Mouse (Mus musculus) gonadal fat pad, adult 2 months (tissue): Measurements from ENCODE around the gene Colgalt1. TPM values are rescaled to one million over a fixed set of nuclear protein-coding genes. Genes with fewer than 3 reads are reported as not detected.

ENCODE experiments used
- DNase-seq: peaks from one replicate; pipeline ENCODE4 v3.0.0-alpha.2; 2012; ENCODE audit warnings: low read depth
- polyA plus RNA-seq: library from polyadenylated mRNA; depleted of rRNA; stranded (reverse); fragments of >200 nt; gene quantifications from 2 replicates; pipeline ENCODE4 v1.2.3, GENCODE M21; 2012

Colgalt1 gene
- polyA plus RNA-seq, 1 experiment, result 155 TPM

DNA sequence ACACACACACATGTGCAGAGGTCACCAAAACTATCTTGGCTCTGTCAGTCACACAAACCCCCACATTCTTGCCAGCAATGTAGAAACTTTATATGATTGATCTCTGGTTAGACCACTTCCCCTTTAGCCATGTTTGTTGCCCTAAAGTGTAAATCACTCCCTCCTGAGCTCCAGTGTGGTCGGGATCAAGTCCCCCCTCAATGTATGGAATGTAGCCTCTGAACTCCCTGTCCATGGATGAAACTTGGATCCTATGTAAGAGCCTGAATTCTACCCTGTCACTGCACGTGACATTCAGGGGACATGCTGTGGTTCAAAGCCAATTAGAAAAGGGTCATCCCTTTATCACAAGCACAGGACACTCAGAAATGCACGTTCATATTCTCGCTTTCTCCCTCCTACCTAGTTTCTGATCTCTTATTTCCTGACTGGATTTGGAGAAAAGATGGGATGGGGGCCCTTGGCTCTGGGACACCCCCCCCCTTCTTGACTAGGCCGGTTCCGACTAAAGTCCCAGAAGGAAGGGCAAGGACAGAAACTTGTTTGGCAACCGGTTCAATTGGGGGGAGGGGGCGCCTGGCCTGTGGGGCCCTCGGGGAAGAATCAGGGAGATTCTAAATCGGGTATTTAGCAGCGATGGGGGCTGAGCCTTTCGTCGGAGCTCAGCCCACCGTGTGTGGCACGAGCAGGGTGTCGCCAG is 17.7 kb downstream of the Colgalt1 start:
- no peak for DNase-seq

DNA sequence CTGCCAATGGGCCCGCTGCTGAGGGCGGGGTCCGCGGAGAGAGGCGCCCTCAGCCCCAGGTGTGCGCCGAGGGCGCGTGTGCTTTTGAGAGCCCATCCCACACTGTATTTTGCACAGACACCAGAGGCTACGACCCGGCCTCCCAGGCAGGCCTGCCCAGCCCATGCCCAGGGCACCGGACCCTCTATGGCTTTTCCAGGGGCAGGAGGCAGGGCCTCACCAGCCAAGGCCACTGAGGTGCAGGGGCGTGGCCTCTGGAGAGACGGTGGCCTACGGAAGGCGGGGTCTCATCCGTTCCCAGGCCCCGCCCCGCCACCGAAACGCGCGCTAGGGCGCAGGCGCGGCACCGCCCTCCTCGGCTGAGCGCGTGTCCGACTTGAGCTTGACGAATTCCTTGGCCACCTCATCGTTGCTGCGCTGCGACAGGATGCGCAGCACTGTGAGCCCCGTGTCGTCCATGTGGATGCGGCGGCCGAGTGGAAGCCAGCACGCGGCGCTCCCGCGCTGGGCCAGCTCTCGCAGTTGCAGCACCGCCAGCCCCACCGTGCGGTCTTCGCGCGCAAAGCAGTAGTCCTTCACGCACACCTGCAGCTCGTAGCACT is 18.4 kb downstream of the Colgalt1 start:
- DNase-seq, result no peak

DNA sequence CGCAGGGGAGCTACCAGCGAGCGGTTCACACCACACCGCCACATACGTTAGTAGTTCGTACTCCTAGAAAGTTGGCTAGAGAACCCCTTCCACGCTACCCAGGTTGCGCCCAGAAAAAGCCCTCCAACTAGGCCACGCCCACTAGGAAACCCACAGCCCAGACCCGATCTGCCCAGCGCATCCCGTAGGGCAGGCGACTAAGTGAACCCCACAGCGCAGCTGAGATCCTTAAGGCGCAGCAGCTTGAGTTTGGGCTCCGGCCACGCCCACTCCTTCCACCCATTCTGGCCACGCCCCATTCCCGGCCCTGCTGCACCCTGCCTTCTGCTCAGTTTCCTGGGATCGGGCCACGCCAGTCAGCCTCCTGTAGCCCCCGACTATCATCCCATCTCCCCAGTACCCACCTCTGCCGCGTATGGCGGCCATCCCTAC is 19.0 kb downstream of the Colgalt1 start:
- DNase-seq, result no peak

DNA sequence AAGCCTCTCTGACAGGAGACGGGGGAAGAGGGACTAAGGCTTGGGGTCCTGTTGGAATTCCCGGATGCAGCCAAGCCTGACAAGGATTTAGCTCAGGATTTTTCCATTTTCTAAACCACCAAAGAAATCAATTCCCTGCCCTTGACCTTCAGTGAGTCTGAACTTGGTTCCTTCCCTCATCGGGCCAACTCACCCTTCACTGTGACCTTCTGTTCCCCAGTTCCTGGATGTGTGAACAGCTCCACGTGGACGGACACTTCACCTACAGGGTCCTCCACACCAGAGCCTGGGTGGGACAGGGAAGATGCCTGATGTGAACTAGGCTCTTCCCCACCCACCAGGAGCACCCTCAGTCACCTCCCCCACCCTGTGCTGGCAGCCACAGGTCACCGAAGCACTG is 20.0 kb downstream of the Colgalt1 start:
- DNase-seq, result no peak

DNA sequence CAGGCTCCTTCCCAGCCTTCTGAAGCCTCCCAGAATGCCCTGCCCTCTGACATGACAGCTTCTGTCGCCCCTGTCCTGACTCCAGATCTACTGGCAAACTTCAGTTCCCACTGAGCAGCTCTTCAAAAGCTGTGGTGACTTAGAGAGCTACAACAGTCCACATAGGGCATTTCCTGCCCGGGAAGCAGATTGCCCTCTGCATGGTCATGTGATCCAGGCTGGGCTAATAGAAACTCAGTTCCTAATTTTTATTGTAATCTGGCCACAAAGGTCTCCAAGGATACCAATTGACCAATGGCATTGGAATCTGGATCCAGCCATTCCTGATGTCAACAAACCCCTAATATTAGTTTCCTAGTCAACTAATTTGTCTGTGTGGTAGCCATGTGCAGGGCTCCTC is 21.1 kb downstream of the Colgalt1 start:
- no peak for DNase-seq

DNA sequence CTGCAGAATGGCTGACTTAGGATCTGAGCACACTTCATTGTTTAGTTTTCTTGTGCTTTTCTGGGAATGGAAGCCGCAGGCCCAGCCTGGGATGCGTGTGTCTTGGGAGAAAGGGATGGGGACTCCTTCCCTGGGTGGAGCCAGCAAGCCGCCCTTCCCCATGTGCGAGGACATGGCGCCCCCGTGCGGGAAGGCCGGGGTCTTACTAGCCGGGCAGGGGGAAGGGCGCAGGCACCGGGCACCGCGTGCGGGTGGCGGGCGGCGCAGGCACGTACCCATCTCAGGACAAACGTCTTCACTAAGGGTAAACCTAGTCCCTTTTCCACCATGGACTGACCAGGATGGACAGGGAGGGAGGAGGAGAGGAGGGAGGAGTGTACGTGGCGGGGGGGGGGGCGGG is 22.4 kb downstream of the Colgalt1 start:
- DNase-seq, result no peak

DNA sequence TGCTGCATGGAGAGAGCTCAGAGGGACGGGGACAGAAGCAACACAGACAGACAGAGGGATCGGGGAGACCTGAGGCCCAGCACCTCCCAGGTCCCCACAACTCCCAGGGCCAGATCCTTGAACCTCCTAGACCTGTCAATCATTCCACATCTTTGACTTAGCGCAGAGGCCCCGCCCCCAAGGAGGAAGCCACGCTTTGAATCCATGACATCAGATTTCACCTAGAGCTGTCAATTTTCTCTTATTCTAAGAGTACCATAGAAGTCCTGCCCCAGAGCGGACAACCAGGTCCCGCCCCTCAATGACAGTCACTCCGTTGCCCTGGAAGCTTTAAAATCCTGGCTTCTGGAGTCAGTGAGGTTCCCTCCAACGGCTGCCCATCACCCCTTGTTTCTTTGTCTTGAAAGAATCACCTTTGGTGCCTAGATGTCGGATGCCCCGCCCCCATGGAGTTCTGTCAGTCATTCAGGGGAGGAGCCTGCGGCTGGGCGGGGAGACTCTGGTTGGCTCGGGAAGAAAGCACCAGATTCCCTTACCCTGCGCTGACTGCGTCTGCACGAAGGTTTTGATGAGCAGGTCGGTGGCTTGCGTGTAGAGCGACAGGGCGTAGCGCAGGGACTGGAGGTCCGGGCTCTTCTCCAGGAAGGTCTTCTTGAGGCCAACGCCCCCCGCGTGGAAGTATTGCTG is 23.3 kb downstream of the Colgalt1 start:
- DNase-seq, result no peak

DNA sequence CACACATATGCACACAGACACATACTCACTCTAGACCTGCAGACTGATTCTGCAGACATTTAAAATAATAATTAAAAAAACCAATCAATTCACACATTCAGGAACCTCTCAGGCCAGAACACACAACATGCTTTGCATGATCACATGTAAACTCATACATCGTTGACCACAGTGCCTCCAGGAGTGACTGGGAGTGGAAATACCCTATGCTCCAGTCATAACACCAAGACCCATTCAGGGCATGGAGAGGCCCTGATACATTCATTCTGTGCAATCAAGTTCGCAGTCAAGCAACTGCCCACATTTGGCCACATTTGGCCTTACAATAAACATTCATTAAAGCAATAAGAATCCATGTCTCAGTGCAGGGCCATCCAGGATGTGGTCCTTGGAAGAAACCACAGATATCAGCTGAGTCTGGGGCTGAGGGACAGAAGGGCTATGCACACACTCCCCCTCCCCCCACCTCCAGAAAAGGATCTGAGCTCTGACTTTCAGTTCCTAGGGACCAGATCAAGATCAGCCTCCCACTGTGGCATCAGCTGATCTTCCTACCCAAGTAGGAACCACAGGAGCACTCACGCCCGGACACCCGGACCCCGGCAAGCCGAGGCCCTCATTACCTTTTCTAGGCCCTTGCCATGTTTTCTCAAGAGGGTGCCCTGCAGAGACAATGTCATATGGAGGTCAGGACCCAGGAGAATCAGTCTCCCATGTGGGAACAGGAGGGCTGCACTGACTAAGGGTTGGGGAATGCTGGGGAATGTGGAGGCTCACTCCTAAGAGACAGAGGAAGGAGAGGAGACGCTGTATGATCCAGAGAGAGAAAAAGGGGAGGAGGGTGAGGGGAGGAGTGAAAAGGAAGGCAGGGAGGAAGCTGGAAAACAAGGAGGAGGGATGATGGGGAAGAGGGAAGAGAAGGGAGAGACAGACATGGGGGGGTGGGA is 26.6 kb downstream of the Colgalt1 start:
- no peak for DNase-seq

DNA sequence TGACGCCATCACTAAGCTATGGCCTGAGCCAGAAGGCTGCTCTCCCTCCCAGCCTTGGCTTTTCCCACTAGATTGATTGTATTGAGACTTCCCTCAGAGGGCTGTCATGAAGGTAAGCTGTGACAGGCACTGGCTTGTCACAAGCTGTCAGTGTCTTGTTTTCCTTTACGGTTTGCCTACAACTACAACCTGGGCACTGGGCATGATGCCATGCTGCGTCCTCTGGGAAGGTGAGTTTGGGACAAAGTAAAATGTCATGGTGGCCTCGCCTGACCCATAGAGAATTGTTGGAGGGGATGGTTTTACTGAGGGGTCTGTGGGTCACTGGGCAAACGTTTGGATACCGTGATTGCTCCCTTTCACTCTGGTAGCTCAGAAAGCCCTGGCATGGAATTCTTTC is 27.5 kb downstream of the Colgalt1 start:
- no peak for DNase-seq

DNA sequence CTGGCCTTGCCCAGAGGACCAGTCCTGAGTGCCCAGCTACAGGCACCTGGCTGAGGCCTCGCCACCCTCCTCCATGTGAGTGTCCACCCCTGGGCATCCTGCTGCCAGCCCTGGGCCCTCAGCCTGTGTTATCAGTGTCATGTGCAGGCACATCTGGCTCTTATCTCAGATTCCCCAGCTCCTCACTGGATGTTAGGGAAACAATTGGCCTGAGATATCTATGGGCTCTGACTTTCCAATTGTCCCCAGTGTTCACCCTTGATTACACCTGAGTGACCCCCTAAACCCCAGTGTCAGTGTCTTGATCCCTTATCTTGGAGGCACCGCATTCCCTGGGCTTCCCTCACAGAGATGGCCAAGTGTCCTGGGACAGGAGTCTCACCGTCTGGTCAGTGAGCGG is 28.5 kb downstream of the Colgalt1 start:
- no peak for DNase-seq

DNA sequence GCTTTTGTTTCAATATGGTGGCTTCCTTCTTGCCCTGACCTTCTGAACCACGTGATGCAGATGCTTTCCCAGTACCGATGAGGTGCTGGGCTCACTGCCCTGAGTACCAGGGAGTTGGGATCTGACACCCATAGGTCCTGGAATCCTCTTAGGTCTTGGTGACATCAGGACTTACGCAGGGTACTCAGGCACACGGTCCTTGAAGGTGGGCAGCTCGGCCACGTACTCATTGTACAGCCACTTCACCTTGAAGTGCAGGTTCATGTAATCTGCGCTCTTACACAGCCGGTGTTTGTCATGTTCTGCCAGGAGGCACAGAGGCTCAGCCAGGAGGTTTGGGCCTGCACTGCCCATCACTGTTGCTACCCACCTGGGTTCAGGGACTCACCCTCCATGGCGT is 34.7 kb downstream of the Colgalt1 start:
- no peak for DNase-seq

DNA sequence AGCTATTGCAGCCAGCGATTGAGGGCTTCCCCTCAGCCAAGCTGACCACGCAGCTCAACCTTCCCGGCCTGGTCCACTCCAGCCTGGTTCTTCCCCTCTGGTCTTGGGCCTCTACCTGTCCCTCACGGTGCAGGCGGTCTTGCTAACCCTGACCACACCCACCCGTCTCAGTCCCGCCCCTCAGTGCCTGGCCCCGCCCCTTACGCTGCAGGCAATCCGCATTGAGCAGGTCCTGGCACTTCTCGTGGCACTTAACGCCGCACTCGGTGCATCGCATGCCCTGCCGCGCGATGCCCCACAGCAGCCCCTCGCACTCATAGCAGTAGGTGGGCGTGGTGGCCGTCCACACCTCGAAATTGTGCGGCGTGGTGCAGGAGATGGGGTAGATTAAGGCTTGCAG is 43.8 kb downstream of the Colgalt1 start:
- no peak for DNase-seq

DNA sequence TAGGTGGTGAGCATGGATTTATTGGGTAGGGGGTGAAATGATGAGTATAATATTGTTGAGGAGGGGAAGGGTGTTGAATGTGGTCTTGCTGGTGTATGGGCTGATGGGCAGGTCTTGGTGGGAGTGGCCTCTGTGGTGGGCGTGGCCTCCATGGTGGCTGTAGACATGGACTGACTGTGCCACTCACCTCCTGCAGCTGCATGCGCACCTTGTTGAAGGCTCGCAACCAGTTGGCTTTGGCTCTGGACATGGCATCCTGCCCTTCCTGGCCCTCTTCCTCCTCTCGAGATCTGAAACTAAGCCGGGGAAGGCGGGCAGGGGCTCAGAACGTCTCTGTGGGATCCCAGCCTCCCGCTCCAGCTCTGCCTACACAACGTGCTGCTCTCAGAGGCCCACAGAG is 47.0 kb downstream of the Colgalt1 start:
- no peak for DNase-seq

DNA sequence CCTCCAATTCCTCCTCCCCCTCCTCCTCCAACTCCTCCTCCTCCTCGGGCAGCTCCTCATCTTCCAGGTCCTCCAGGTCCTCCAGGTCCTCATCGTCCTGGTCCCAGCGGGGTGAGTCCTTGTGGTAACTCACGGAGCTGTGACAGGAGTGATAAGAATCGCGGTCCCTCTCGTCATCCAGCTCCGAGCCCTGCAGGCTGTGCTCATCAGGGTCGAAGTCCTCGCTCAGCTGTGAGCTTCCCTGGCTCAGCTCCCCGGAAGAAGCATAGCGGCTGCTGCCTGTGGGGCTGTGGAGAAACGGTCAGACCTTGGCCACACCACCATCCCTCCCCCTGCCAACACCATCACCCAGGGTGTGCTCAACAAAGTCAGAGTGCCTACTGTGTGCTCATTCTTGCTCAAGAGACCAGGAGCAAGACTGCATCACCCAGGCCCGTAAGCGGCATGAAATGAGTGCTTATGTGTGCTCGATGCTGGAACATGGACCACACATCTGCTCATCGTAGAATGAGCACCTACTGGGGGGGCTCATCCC is 47.8 kb downstream of the Colgalt1 start:
- DNase-seq, result no peak

DNA sequence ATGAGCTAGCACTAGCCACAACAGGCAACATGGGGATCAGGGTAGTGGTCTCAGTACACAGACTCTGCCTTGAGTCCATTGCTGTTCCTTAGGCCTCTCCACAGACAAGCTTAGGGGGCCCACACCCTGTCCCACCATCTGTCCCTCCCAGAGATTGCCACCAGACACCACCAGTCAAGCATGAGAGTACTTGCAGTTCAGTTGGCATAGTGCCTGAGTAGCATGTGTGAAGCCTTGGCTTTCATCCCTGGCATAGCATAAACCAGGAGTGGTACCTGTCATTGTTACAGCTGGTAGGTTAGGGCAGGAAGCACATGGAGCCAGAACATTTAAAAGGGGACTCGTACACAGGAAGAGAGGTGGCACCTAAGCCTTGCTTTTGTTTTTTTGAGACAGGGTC is 49.0 kb downstream of the Colgalt1 start:
- DNase-seq, result no peak

DNA sequence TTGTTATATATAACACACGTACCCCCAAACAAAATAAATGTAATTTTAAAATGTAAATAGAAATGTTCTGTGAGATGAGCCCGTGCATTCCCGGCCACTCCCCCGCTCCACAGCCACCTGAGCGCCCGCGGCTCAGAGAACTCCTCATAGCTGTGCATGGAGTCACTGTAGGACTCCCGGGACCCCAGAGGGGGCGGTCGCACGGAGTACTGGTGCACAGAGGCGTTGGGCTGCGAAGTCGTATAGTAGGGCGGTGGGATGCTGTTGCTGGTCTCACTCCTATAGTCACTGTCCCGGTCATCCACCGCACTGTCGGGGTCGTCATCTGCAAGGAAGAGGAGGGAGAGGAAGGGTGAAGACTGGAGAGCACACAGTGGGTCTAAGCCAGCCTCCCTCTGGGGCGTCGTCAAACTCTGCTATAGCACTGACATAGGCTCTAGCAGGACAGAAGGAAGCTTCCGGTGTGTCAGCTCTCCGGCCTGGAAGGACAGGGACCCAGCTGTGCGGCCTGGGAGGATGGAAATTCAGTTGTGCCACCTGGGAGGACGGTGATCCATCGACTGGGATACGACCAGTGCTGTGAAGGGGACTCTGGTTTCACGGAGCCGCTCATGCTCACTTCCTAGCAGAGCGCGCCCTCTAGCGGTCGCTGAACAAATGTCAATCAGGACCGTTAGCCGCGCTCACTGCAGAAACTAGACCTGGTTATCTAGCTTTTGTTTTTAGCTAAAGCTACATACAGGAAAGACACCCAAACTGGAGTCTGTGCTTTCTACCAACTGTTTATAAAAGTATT is 49.7 kb downstream of the Colgalt1 start:
- no peak for DNase-seq

DNA sequence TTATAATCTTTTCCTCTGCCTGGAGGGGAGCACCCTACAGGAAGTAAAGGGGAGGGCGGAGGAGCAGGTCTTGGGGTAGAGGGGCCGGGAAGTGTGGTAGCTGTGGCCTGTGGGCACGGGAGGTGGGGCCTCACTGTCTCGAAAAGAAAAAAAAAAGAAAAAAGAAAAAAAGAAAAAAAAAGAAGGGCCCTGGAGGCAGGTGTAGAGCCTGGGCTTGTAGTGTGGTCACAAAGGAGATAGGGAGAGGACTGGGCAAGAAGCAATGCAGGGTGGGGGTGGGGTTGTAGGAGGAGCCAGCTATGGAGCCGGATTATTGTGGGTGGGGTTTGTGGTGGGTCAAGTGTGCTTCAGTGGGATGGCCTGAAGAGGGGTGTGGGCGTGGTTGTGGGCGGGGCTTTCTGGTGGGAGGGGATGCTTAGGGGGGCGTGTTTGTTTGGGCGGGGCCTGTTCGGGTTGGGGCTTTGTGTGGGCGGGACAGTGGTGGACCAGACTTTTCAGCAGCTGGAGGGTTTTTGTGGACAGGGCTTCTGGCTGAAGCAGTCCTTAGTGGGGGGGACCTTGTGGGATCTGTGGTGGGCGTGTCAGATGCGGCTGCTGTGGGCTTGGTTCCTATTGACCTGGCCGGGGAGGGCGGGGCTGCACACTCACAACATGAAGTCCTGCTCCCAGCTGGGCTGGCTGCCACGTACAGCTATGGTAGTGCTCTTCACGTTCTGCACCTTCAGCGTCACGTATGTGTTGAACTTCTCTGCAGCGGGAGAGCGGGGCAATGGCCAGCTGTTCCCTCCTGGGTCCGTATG is 54.7 kb downstream of the Colgalt1 start:
- DNase-seq, result no peak

DNA sequence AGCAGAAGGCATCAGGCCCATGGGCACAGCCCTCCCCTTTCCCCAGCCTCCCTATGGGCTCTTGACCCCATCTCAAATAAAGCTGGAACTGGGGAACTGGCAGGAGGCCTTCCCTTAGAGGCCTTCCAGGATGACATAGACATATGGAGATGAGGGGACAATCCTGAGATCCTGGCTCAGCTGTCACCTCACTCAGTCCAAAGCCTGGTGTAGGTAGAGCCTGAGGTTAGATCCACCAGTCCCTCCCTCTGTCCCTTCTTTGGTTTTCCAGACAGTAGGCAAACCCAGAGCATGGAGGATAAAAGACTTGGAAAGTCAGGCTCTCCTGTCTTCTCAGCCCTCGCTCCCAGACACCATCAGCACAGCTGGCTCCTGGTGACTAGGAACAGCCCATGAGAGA is 56.1 kb downstream of the Colgalt1 start:
- DNase-seq, result no peak

DNA sequence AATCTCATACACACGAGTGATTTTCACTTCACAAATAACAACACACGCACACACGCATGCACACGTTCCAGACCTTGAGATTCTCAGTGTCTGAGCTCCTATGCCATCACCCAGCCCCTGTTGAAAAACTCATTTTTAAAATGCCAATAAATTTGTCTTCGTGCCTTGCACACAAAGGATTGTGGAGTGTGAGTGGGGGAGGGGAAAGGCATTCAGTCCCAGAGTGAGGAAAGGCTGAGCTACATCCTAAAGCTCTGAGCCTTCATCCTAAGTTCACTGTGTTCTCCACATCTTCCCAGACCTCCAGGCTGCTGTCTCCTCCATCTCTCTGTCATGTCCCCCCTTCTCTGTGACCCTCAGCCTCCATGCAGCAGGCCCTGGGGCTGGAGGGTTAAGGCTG is 56.5 kb downstream of the Colgalt1 start:
- DNase-seq, result no peak
